Mouse (Mus musculus): Measurements from ENCODE around the gene Hexa.
A peak's percentile ranks its signal among the peaks of the same experiment; 100 is the strongest.

Gene Hexa

GRCm38 (mm10) chr9:59539441-59540137 lies at the start of gene Hexa, which contains the start of gene Tmem202:
Hexa (plus strand) TSS chr9:59539540.
Tmem202 (minus strand) TSS chr9:59539847.
- peak; percentile 83 for DNase-seq (ENCODE audit: low spot score)

- DNase-seq (ENCODE audit: low spot score), result no peak
Observed at GRCm38 (mm10) chr9:59508146-59508545, 31.2 kb upstream of the Hexa start.

DNA sequence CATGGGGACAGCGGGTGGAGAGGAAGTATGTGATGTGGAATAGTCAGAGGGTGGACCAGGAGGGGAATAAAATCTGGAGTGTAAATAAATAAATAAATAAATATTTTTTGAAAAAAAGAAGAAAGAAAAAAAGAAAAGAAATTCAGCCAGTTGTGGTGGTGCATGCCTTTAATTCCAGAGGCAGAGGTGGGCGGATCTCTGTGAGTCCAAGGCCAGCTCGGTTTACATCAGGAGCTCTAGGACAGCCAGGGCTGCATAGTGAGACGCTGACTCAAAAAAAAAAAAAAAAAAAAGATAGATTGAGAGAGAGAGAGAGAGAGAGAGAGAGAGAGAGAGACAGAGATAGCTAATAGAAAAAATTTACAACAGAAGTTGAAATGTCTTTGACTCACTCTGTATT lies 27.0 kb upstream of the Hexa start:
- no peak for DNase-seq (ENCODE audit: low spot score)

- DNase-seq (ENCODE audit: low spot score), result no peak
Observed at GRCm38 (mm10) chr9:59515069-59515468, 24.3 kb upstream of the Hexa start.

GRCm38 (mm10) chr9:59517127-59517526 lies 22.2 kb upstream of the Hexa start:
- DNase-seq (ENCODE audit: low spot score), result no peak

DNA sequence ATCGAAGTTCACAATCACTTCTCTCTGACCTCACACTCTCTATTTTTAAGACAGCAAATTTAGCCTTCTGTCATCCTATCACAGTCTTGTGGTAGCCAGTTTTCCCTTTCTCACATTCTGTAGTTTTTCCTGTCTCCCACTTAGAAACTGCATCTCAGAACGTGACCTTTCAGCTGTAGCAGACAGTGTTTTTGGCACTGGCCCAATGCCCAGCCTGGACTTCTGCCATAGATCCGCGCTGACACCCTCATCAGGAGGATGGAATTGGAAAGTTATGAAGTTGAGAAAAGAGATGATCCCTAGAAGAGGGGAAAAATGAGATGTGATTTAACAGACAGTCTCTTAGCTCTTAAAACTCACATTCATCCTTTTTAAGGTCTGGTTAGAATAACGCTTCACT lies 20.4 kb upstream of the Hexa start:
- peak; percentile 36 for DNase-seq (ENCODE audit: low spot score)

DNA sequence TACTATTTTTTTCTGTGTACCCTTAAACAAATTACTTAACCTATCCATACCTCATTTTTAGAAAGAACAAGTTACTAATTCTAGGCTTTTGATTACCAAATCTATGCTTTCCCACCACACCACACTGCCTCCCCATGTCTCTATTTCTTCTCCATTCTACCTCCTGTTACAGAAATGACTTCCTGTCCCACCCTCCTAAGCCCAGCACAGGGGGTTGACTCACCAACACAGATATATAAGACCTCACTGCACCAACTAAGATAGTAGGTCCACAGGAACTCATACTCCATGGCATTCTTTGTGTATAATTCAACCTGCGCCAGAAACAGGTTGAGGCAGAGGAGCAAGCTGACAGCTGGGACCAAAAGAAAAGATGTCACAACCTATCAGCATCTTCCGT lies 19.9 kb upstream of the Hexa start:
- no peak for DNase-seq (ENCODE audit: low spot score)

DNA sequence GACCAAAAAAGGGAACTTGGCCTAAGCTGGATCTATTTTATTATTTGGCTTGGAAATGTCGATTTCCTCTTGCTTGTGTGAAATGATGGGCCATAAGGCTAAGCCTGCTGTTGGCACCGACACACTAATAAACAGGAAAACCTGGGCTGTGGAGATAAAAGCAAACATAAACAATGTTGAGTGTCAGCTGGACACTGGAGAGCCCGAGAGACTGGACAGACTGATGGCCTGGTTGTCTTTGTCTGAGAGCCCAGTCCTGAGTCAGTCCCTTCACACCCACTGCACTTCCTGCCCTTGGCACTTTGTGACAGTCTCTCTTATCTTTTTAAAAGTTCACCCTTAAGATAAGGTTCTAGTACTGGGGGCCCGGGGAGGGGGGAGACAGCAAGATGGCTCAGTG lies 16.4 kb upstream of the Hexa start:
- DNase-seq (ENCODE audit: low spot score), result no peak

DNA sequence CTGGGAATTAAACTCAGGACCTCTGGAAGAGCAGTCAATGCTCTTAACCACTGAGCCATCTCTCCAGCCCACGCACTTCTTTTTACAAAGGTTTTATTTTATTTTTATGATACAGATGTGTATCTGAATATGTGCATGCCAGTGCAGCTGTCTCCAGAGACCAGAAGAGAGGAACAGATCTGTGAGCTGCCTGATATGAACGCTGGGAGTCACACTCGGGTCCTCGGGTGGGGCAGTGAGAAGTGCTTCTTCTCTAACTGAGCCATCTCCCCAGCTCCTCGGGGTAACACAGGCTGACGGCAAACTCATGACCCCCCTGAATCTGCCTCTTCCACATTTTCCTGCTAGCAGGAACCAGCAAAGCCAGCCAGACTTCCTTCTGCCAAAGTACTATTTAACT lies 12.6 kb upstream of the Hexa start:
- DNase-seq (ENCODE audit: low spot score), result no peak

GRCm38 (mm10) chr9:59527580-59527979 lies 11.8 kb upstream of the Hexa start:
- DNase-seq (ENCODE audit: low spot score), result no peak

- no peak for DNase-seq (ENCODE audit: low spot score)
Observed at GRCm38 (mm10) chr9:59528274-59528673, 11.1 kb upstream of the Hexa start.

DNA sequence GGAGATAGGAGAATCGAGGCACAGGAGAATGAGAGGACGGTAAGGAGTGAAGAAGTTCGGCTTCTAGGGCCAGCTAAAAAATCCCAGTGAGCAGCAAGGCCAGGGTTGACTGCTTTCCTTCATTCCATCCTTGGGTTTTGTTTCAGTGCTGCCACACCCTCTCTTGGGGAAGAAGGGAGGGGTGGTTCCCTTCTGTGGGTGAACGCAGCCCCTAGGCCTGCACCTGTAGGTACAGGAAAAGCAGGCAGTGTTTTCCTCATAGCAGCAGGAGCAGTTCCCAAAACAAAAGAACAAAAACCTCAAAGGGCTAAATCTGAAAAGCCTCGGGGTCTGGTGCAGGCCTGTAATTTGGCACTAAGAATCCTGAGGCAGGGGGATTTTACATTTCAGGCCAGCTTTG lies 7.7 kb upstream of the Hexa start:
- DNase-seq (ENCODE audit: low spot score), result no peak

GRCm38 (mm10) chr9:59533422-59533821 lies 5.9 kb upstream of the Hexa start:
- DNase-seq (ENCODE audit: low spot score), result no peak

DNA sequence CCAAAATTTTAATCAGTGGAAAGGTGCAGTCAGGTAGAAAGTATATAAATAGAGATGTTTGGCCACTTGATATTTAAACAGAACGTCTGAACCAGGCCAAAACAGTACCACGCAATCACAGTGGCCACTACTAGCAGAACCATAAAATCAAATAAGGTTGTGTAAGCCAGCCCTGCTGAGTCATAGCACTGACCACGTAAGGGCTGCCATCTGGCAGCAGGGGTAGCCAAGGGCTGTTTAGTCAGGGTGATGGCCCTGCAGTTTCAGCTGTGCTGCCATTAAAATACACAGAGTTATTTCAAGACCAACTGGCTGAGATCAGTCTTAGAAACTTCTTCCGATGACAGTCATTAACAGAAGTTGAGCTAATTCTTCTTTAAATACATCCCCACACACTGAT lies 5.5 kb upstream of the Hexa start:
- DNase-seq (ENCODE audit: low spot score), result peak; percentile 52

GRCm38 (mm10) chr9:59537651-59538050 lies 1.7 kb upstream of the Hexa start:
- DNase-seq (ENCODE audit: low spot score), result peak; percentile 16

DNA sequence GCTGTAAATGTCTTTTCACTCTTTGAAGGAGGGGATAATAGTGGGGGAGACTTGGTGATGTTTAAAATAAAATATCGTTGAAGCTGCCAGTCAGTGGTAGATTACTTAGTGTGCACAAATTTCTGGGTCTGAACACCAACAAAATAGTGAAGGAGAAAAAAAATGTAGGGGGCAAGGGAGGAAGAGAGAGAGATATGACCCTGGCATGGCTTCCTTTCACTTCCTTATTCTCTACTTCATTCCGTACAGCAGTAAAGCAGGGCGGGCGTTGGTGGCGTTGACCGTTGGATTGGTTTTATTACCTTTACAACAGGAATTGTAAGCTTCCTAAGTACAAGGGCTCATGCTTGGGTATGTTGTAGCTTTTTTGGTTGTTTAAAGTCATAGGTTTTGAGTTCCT lies 2.3 kb downstream of the Hexa start:
- DNase-seq (ENCODE audit: low spot score), result no peak

DNA sequence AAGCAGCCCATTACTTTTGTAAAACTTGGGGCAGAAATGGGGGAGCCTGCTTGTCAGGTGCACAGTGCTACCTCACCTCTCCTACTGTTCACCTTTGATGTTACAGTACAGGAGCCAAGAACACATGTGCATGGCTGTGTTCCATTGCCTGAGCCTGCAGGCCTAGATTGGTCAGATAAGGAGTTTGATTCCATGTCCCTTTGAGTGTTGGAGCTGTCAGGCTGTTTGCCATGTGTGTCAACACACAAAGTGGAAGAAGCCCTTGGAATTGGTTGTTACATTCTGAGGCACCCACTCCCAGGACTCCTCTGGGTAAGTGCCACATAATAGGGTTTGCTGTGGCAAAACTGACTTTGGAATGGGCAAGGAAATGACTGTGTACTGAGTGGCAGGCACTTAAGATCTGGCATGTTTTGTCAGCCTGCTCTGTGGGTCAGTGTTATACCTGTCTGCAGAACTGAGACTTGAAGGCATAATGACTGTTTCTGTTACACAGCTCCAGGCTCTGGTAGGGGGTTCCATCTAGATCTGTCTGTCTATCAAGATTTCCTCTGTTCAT lies 3.5 kb downstream of the Hexa start:
- DNase-seq (ENCODE audit: low spot score), result no peak

DNA sequence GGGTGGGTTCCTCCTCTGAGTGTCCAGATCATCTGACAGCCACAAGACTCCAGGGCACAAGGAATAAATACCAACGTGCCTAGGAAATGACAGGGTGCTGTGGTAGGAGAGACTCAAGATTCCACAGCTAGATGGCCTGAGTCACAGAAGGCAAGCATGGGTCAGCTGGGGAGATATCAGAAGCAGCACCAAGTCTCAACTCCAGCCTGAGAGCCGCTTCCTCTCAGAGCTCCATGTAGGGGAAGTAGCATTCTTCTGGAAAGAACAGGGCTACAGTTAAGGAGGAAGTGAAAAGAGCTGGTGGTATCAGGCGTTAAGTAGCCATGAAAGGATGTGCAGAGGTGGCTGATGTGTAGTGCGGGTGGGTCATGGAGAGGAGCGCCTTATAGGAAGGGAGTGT lies 5.4 kb downstream of the Hexa start:
- no peak for DNase-seq (ENCODE audit: low spot score)

- no peak for DNase-seq (ENCODE audit: low spot score)
Observed at GRCm38 (mm10) chr9:59547869-59548268, 8.5 kb downstream of the Hexa start.

- no peak for DNase-seq (ENCODE audit: low spot score)
Observed at GRCm38 (mm10) chr9:59548961-59549487, 9.7 kb downstream of the Hexa start.

DNA sequence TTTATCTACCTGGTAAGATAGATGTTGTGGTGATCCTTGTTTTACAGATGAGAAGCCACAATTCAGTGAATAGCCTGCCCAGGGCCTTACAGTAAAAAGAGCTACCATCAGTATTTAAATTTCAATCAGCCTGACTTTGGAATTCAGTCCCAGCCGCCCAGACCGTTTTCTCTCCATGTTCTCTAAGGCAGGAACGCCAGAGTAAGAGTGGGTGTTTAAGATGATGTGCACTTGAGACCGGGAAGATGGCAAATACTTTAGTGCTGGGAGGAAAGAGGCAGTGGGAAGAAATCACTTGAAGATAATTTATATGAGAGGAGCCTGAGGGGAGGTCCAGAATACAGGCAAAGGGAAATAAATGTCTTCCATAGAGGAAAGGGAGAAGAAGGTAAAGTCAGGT lies 10.7 kb downstream of the Hexa start:
- no peak for DNase-seq (ENCODE audit: low spot score)

GRCm38 (mm10) chr9:59551017-59551416 lies 11.7 kb downstream of the Hexa start:
- DNase-seq (ENCODE audit: low spot score), result no peak

- DNase-seq (ENCODE audit: low spot score), result peak; percentile 43
Observed at GRCm38 (mm10) chr9:59551620-59552031, 12.3 kb downstream of the Hexa start.

GRCm38 (mm10) chr9:59552610-59553009 lies 13.3 kb downstream of the Hexa start:
- no peak for DNase-seq (ENCODE audit: low spot score)

Data from urinary bladder, postnatal 14 days (tissue).